Comparison of ENCODE assay signal across 18 mouse cellular contexts in genomic region chr3:51879211-51879610, GRCm38 (mm10).
DNase-seq lines count a peak whose midpoint lies in the region.
"Had no signal": no experiment of that assay in that cellular context is flagged by ENCODE, and none has a peak within 500 bp of the region (broad histone marks: within the 10 kb centered on the region; RNA-seq: fewer than 3 reads in every experiment).

No protein-coding gene starts in this region.

- no peaks in the 10 kb centered on the region for H3K36me3 ChIP-seq in heart, embryonic 10.5 days
- H3K36me3 ChIP-seq: hindbrain, embryonic 12.5 days; limb, embryonic 12.5 days had no signal

- peaks cover 31% of the 10 kb centered on the region for H3K4me1 ChIP-seq in heart, embryonic 10.5 days

- WGBS in heart, embryonic 10.5 days: 86% methylated on average over 11 of the region's 11 CpGs

- H3K4me3 ChIP-seq in heart, embryonic 10.5 days: no peak overlapping the region
- H3K4me3 ChIP-seq: hindbrain, embryonic 12.5 days; left cerebral cortex, adult 2 months; limb, embryonic 12.5 days had no signal

- no peak for DNase-seq in heart, embryonic 10.5 days (ENCODE audit: low spot score)
- DNase-seq in heart, postnatal 4 days: no peak
- peak; percentile 11 to 31 for DNase-seq in kidney, postnatal 36 days
- DNase-seq in kidney, adult 9 months: no peak
- peak; percentile 82 for DNase-seq in adrenal gland, adult 2 months
- DNase-seq in adrenal gland, postnatal 36 days: peak; percentile 72
- no peak for DNase-seq in frontal cortex, adult 2 months (ENCODE audit: extremely low spot score in 1 of 2, low spot score in 1 of 2)
- DNase-seq: B cell, adult 2 months; cerebellum, postnatal 14 days; gastrocnemius, postnatal 25 days; lung, embryonic 14.5 days; right cerebral cortex, adult 18-20 months; thymus, postnatal 36 days had no signal

- no peaks in the 10 kb centered on the region for H3K27me3 ChIP-seq in heart, embryonic 10.5 days (ENCODE audit: insufficient read depth, poor library complexity, severe bottlenecking)
- H3K27me3 ChIP-seq: hindbrain, embryonic 12.5 days; Patski had no signal

- no peaks in the 10 kb centered on the region for H3K9me3 ChIP-seq in heart, embryonic 10.5 days
- H3K9me3 ChIP-seq: hindbrain, embryonic 12.5 days; limb, embryonic 12.5 days had no signal

- H3K27ac ChIP-seq in heart, embryonic 10.5 days: peak overlapping the region; percentile 39; the same call in 1 of the 2 replicates
- H3K27ac ChIP-seq: left cerebral cortex, adult 2 months; limb, embryonic 12.5 days; macrophage had no signal

Comparison
In these comparisons a context has a peak if more than half of its experiments do, and no peak if none do; other contexts are left out.
1. DNase-seq: peak in kidney, postnatal 36 days (2 of 2), adrenal gland, adult 2 months (single experiment) and adrenal gland, postnatal 36 days (2 of 2); none in heart, embryonic 10.5 days (single experiment), heart, postnatal 4 days (single experiment), kidney, adult 9 months (single experiment) and frontal cortex, adult 2 months (0 of 2).